Mouse (Mus musculus) cerebellum, adult (tissue): ENCODE results near the gene Ndufs5.

Experiments
- ATAC-seq: cut with Nextera tagmentation; 2 replicates; pipeline ENCODE4 v1.9.2; 2017; ENCODE audit warnings: mild to moderate bottlenecking, moderate library complexity, mixed read lengths; ENCODE audit not compliant: insufficient number of reproducible peaks, low FRiP score, low TSS enrichment

Gene Ndufs5

GRCm38 (mm10) chr4:123717574-123718433 lies at the start of gene Ndufs5:
Gene Ndufs5, minus strand, starts transcription at chr4:123718202.
- ATAC-seq: peak; percentile 96

- ATAC-seq: no peak
Observed at GRCm38 (mm10) chr4:123765071-123765470, 47.1 kb upstream of the Ndufs5 start.

GRCm38 (mm10) chr4:123758306-123758705 lies 40.3 kb upstream of the Ndufs5 start:
- ATAC-seq: no peak

GRCm38 (mm10) chr4:123750707-123751312 lies 32.8 kb upstream of the Ndufs5 start:
- ATAC-seq: no peak

- peak; percentile 94 for ATAC-seq
Observed at GRCm38 (mm10) chr4:123750152-123750651, 32.2 kb upstream of the Ndufs5 start, which contains the start of gene Akirin1. Gene Akirin1, minus strand, starts transcription at chr4:123750345.

- ATAC-seq: no peak; the same call in 1 of the 2 replicates
Observed at GRCm38 (mm10) chr4:123749484-123750130, 31.6 kb upstream of the Ndufs5 start.

- no peak for ATAC-seq
Observed at GRCm38 (mm10) chr4:123748726-123749415, 30.9 kb upstream of the Ndufs5 start.

GRCm38 (mm10) chr4:123745221-123745775 lies 27.3 kb upstream of the Ndufs5 start:
- no peak for ATAC-seq

- ATAC-seq: no peak
Observed at GRCm38 (mm10) chr4:123742891-123743290, 24.9 kb upstream of the Ndufs5 start.

- ATAC-seq: no peak
Observed at GRCm38 (mm10) chr4:123738708-123739107, 20.7 kb upstream of the Ndufs5 start.

GRCm38 (mm10) chr4:123733532-123733931 lies 15.5 kb upstream of the Ndufs5 start:
- ATAC-seq: no peak

GRCm38 (mm10) chr4:123732921-123733320 lies 14.9 kb upstream of the Ndufs5 start:
- ATAC-seq: no peak

- ATAC-seq: peak; percentile 89
Observed at GRCm38 (mm10) chr4:123732163-123732910, 14.3 kb upstream of the Ndufs5 start.

- ATAC-seq: no peak
Observed at GRCm38 (mm10) chr4:123721761-123722160, 3.8 kb upstream of the Ndufs5 start.

GRCm38 (mm10) chr4:123718434-123718780 lies 405 bp upstream of the Ndufs5 start:
- ATAC-seq: no peak

- ATAC-seq: no peak
Observed at GRCm38 (mm10) chr4:123712431-123712830, 5.6 kb downstream of the Ndufs5 start.

GRCm38 (mm10) chr4:123707340-123707739 lies 10.7 kb downstream of the Ndufs5 start:
- no peak for ATAC-seq

GRCm38 (mm10) chr4:123705340-123705739 lies 12.7 kb downstream of the Ndufs5 start:
- no peak for ATAC-seq

- no peak for ATAC-seq
Observed at GRCm38 (mm10) chr4:123693384-123693783, 24.6 kb downstream of the Ndufs5 start.
